Mouse (Mus musculus) erythroblast, embryonic 14.5 days (primary cell): ENCODE results near the gene Serpina1e. TPM values are rescaled to one million over a fixed set of nuclear protein-coding genes. Genes with fewer than 3 reads are reported as not detected.

Experiments used
- H3K27me3 ChIP-seq: 2 replicates; pipeline ENCODE4 v1.6.1; 2012; ENCODE audit warnings: inconsistent platforms; ENCODE audit not compliant: control insufficient read depth
- H3K36me3 ChIP-seq: 2 replicates; pipeline ENCODE4 v1.6.1; 2012; ENCODE audit warnings: mild to moderate bottlenecking, inconsistent platforms; ENCODE audit not compliant: control insufficient read depth
- H3K4me1 ChIP-seq: 2 replicates; pipeline ENCODE4 v1.6.1; 2012; ENCODE audit warnings: inconsistent platforms; ENCODE audit not compliant: control insufficient read depth
- H3K4me3 ChIP-seq: replicated peaks from 2 replicates; pipeline ENCODE3; 2012; ENCODE audit warnings: moderate library complexity, mild to moderate bottlenecking, inconsistent platforms
- H3K9me3 ChIP-seq: 2 replicates; pipeline ENCODE4 v1.6.1; 2012; ENCODE audit warnings: low read length, inconsistent platforms, mixed read lengths; ENCODE audit not compliant: control insufficient read depth
- GATA1 ChIP-seq: IDR thresholded peaks from 2 replicates; pipeline ENCODE4 v1.6.1; 2012; ENCODE audit warnings: low read length, inconsistent platforms, mixed read lengths
- TAL1 ChIP-seq: IDR thresholded peaks from 3 replicates; pipeline ENCODE4 v1.6.1; 2012; ENCODE audit warnings: low read length, inconsistent platforms, mixed read lengths
- polyA plus RNA-seq: library from polyadenylated mRNA; stranded (reverse); fragments of >175 nt; gene quantifications from 2 replicates; pipeline ENCODE4 v1.2.3, GENCODE M21; 2012

The Serpina1e gene
- not detected in 2 replicates for polyA plus RNA-seq

GRCm38 (mm10) chr12:103958798-103959197, at the start of gene Serpina1e:
TSS of gene Serpina1e (minus strand) at chr12:103958975.
- H3K4me1 ChIP-seq: no peaks in the 10 kb centered on the region
- TF ChIP-seq TAL1 (no peak), GATA1 (no peak)
- no peak within 1 kb of the TSS for H3K4me3 ChIP-seq
- peaks cover 28% of the 10 kb centered on the region for H3K9me3 ChIP-seq
- H3K36me3 ChIP-seq: no peaks in the 10 kb centered on the region
- no peaks in the 10 kb centered on the region for H3K27me3 ChIP-seq

DNA sequence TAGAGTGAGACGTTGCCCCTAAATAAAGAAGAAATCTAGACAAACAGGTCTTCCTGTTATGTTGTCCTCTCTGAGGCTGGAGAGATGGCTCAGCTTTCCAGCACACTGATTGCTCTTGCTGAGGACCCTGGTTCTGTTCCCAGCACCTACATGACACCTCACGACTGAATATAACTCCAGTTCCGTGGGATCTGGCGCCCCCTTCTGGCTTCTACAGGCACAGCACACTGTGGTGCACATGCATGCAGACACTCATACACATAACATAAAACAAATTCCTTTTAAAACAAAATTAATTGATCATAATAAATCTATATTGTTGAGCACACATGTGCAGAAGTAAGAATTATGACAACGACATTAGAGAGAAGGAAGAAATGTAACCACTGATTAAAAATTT, 45.9 kb upstream of the Serpina1e start:
- H3K27me3 ChIP-seq: no peaks in the 10 kb centered on the region
- no peaks in the 10 kb centered on the region for H3K36me3 ChIP-seq
- no peak overlapping the region for H3K4me3 ChIP-seq
- H3K4me1 ChIP-seq: no peaks in the 10 kb centered on the region
- peaks cover 40% of the 10 kb centered on the region for H3K9me3 ChIP-seq
- TF ChIP-seq TAL1: no peak
- TF ChIP-seq GATA1: no peak

GRCm38 (mm10) chr12:104003238-104003612, 44.5 kb upstream of the Serpina1e start:
- Histone ChIP-seq H3K9me3 (peaks cover 30% of the 10 kb centered on the region), H3K4me3 (no peak overlapping the region), H3K4me1 (no peaks in the 10 kb centered on the region), H3K36me3 (no peaks in the 10 kb centered on the region), H3K27me3 (no peaks in the 10 kb centered on the region)
- TF ChIP-seq GATA1 (no peak), TAL1 (no peak)

GRCm38 (mm10) chr12:104002569-104003237, 43.9 kb upstream of the Serpina1e start:
- H3K9me3 ChIP-seq: peaks cover 30% of the 10 kb centered on the region
- no peaks in the 10 kb centered on the region for H3K4me1 ChIP-seq
- no peak for TF ChIP-seq TAL1
- TF ChIP-seq GATA1: no peak
- no peaks in the 10 kb centered on the region for H3K36me3 ChIP-seq
- H3K4me3 ChIP-seq: no peak overlapping the region
- H3K27me3 ChIP-seq: no peaks in the 10 kb centered on the region

- TF ChIP-seq TAL1 (no peak), GATA1 (no peak)
- Histone ChIP-seq H3K27me3 (no peaks in the 10 kb centered on the region), H3K4me3 (no peak overlapping the region), H3K4me1 (no peaks in the 10 kb centered on the region), H3K9me3 (peaks cover 30% of the 10 kb centered on the region), H3K36me3 (no peaks in the 10 kb centered on the region)
Observed at GRCm38 (mm10) chr12:104000594-104000993, 41.8 kb upstream of the Serpina1e start.

DNA sequence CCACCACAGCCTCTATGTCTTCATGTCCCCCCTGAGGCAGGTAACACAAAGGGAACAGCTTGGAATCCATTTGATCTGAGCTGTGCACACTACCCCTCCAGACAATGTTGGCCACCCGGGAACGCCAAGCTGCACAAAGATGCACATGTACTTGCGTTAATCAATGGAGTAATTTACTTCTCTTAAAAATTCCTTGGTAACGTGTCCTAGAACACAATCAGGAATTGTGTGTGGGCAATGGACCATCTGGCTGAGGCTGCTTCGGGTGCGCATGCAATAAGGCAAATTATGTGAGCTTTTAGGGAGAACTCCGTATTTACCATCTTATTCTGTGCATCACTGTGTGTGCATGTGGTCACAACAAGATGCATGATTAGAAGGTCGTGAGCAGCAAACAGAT, 40.8 kb upstream of the Serpina1e start:
- Histone ChIP-seq H3K9me3 (peaks cover 24% of the 10 kb centered on the region), H3K4me1 (no peaks in the 10 kb centered on the region), H3K4me3 (no peak overlapping the region), H3K27me3 (no peaks in the 10 kb centered on the region), H3K36me3 (no peaks in the 10 kb centered on the region)
- TF ChIP-seq TAL1 (no peak), GATA1 (no peak)

- Histone ChIP-seq H3K27me3 (no peaks in the 10 kb centered on the region), H3K9me3 (peaks cover 15% of the 10 kb centered on the region), H3K36me3 (no peaks in the 10 kb centered on the region), H3K4me3 (no peak overlapping the region), H3K4me1 (no peaks in the 10 kb centered on the region)
- TF ChIP-seq TAL1 (no peak), GATA1 (no peak)
Observed at GRCm38 (mm10) chr12:103996513-103996912, 37.7 kb upstream of the Serpina1e start.

- Histone ChIP-seq H3K9me3 (peaks cover 7% of the 10 kb centered on the region), H3K27me3 (no peaks in the 10 kb centered on the region), H3K36me3 (no peaks in the 10 kb centered on the region), H3K4me3 (no peak overlapping the region), H3K4me1 (no peaks in the 10 kb centered on the region)
- TF ChIP-seq GATA1 (no peak), TAL1 (no peak)
Observed at GRCm38 (mm10) chr12:103995292-103996072, 36.7 kb upstream of the Serpina1e start.

- no peak for TF ChIP-seq GATA1
- no peak for TF ChIP-seq TAL1
- Histone ChIP-seq H3K4me3 (no peak overlapping the region), H3K4me1 (no peaks in the 10 kb centered on the region), H3K36me3 (no peaks in the 10 kb centered on the region), H3K27me3 (no peaks in the 10 kb centered on the region), H3K9me3 (no peaks in the 10 kb centered on the region)
Observed at GRCm38 (mm10) chr12:103992945-103993344, 34.2 kb upstream of the Serpina1e start.
